Mouse (Mus musculus): ENCODE results near the gene Cnksr3. TPM values are rescaled to one million over a fixed set of nuclear protein-coding genes. Genes with fewer than 3 reads are reported as not detected.

Gene Cnksr3
- polyA plus RNA-seq, 1 experiment = 35.9 TPM

DNA sequence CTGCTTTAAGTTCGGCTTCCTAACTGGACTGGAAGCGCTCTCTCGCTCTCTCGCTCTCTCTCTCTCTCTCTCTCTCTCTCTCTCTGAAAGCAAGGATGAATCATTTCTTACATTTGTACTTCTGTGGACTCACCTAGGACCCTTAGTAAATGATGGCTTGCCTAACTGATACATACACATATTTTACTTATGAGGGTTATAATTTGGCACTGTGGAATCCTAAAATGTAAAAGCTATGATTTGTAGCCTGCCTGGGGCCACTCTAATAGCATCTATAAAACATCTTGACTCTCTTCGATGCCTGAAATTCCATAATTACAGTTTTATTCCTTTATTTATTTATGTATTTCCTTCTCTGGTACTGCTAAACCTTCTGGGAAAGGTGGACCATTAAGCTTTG is 141.1 kb downstream of the Cnksr3 start:
- DNase-seq = no peak
- WGBS = 97% methylated on average over 5 of the region's 5 CpGs
- no peak for TF ChIP-seq CTCF (IDR thresholded peaks at IDR 0.05; ENCODE audit: borderline replicate concordance, insufficient read depth, low read depth, low read length)
- TF ChIP-seq POLR2A (IDR thresholded peaks at IDR 0.05; ENCODE audit: borderline replicate concordance, insufficient read depth, low read length) = no peak
- Histone ChIP-seq H3K4me1 (ENCODE audit: control insufficient read depth, insufficient read depth, low read length) (peaks cover 11% of the 10 kb centered on the region), H3K27me3 (ENCODE audit: control insufficient read depth, insufficient read depth, low read length) (no peaks in the 10 kb centered on the region), H3K27ac (ENCODE audit: insufficient read depth, low read length) (no peak overlapping the region), H3K4me3 (replicated peaks; ENCODE audit: insufficient read depth, low read depth, low read length) (no peak overlapping the region)

DNA sequence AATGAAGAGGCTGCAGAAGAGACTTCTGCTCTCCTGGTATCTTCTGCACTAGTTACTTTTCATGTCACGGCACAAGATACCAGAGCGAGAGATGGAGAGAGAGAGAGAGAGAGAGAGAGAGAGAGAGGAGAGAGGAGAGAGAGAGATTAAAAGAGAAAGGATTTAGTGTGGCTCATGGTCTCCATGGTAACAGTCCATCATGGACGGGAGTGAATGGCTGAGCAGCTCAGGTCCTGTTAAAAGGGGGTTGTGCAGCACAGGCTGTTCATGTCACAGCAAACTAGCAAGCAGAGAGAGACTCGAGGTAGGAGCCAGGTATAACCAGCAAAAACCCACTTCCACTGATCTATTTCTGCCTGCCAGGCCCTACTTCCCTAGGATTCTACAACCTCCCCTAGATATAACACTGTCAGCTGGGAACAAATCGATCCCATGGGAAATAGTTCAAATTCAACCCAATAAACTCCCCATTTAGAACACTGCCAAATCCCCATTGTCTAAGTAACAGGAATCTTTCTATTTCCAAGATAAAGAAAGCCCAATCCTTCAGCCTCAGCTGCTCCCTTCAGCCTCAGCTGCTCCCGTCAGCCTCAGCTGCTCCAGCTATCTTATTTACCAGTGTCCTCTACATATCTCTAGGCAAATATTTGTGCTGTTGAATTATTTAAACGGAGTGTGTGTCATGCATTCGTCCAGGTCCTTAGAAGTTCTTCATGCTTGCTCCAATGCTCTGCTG is 141.8 kb downstream of the Cnksr3 start:
- Histone ChIP-seq H3K27ac (ENCODE audit: insufficient read depth, low read length) (no peak overlapping the region), H3K4me3 (replicated peaks; ENCODE audit: insufficient read depth, low read depth, low read length) (no peak overlapping the region), H3K27me3 (ENCODE audit: control insufficient read depth, insufficient read depth, low read length) (no peaks in the 10 kb centered on the region), H3K4me1 (ENCODE audit: control insufficient read depth, insufficient read depth, low read length) (peaks cover 6% of the 10 kb centered on the region)
- TF ChIP-seq POLR2A (IDR thresholded peaks at IDR 0.05; ENCODE audit: borderline replicate concordance, insufficient read depth, low read length) (no peak), CTCF (IDR thresholded peaks at IDR 0.05; ENCODE audit: borderline replicate concordance, insufficient read depth, low read depth, low read length) (no peak)
- WGBS = 81% methylated on average over 8 of the region's 8 CpGs
- no peak for DNase-seq

DNA sequence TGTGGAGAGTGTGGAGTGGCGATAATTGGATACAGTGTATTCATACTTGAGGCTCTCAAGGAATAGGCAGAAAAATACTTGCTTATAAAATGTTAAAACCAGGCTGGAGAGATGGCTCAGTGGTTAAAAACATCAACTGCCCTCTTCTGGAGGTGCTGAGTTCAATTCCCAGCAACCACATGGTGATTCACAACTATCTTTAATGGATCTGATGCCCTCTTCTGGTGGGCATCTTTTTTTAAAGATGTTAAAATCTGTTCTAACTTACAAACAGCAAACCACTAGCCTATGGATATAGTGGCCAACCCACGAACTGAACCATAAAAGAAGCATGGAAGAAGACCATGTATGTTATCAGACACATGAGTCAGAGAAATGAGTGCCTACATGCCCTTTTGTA is 142.9 kb downstream of the Cnksr3 start:
- TF ChIP-seq POLR2A (IDR thresholded peaks at IDR 0.05; ENCODE audit: borderline replicate concordance, insufficient read depth, low read length) (no peak), CTCF (IDR thresholded peaks at IDR 0.05; ENCODE audit: borderline replicate concordance, insufficient read depth, low read depth, low read length) (no peak)
- no peaks in the 10 kb centered on the region for H3K4me1 ChIP-seq (ENCODE audit: control insufficient read depth, insufficient read depth, low read length)
- 92% methylated on average over 2 of the region's 2 CpGs for whole genome bisulfite sequencing

More for the DNA sequence above, 142.9 kb downstream of the Cnksr3 start:
- Histone ChIP-seq H3K4me3 (replicated peaks; ENCODE audit: insufficient read depth, low read depth, low read length) (no peak overlapping the region), H3K27me3 (ENCODE audit: control insufficient read depth, insufficient read depth, low read length) (no peaks in the 10 kb centered on the region), H3K27ac (ENCODE audit: insufficient read depth, low read length) (no peak overlapping the region)
- no peak for DNase-seq

Other genes starting within 250 kb of the Cnksr3 start
- gene Ipcef1, start 159.8 kb downstream of the Cnksr3 start, polyA plus RNA-seq (2012; rRNA removed) = 22.5 and 28.0 TPM in 2 replicates